Mouse (Mus musculus): ENCODE results near the gene Igfbp5. TPM values are rescaled to one million over a fixed set of nuclear protein-coding genes. Genes with fewer than 3 reads are reported as not detected.

Gene Igfbp5
- 100 to 1,000 TPM; 161 to 274 TPM for total RNA-seq (2021)
- long read RNA-seq, experiment 1, full-length matches to known transcripts = 8 of 72 reads
- long read RNA-seq, experiment 1, partial matches to known transcripts = 0 of 72 reads
- long read RNA-seq, experiment 1, other reads (novel, unspliced or antisense) = 64 of 72 reads
- long read RNA-seq, experiment 2, full-length matches to known transcripts = 14 of 94 reads
- long read RNA-seq, experiment 2, partial matches to known transcripts = 1 of 94 reads
- long read RNA-seq, experiment 2, other reads (novel, unspliced or antisense) = 79 of 94 reads

GRCm38 (mm10) chr1:72874287-72875211 lies at the start of gene Igfbp5:
Igfbp5 (minus strand) TSS chr1:72874884.
- DNase-seq = peak; percentile 84

GRCm38 (mm10) chr1:72914815-72915214 lies 40.1 kb upstream of the Igfbp5 start:
- peak; percentile 14 for DNase-seq

GRCm38 (mm10) chr1:72913073-72913472 lies 38.4 kb upstream of the Igfbp5 start:
- DNase-seq = no peak

GRCm38 (mm10) chr1:72895821-72896220 lies 21.1 kb upstream of the Igfbp5 start:
- DNase-seq = no peak

DNA sequence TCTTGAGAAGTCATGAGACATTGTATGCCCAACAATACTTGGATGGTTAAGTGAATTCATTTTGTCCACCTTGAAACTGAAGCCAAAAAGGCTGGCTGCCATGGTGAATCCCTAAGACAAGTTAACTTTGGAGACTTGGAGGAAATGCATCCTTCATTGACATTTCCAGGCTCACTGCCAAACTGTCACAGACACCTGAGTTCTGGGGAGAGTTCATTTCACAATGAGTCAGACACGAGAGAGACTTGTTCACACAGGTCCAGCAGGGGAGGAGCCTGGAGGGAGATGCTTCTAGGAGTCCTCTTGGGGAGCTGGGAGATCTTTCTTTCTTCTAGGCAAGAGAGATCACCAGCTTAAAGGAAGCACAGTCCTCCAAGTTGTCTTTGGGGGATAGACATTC lies 13.2 kb upstream of the Igfbp5 start:
- DNase-seq = no peak

GRCm38 (mm10) chr1:72885819-72886169 lies 11.1 kb upstream of the Igfbp5 start:
- DNase-seq = peak; percentile 78

GRCm38 (mm10) chr1:72885111-72885818 lies 10.6 kb upstream of the Igfbp5 start:
- no peak for DNase-seq

GRCm38 (mm10) chr1:72879319-72879634 lies 4.6 kb upstream of the Igfbp5 start:
- no peak for DNase-seq

DNA sequence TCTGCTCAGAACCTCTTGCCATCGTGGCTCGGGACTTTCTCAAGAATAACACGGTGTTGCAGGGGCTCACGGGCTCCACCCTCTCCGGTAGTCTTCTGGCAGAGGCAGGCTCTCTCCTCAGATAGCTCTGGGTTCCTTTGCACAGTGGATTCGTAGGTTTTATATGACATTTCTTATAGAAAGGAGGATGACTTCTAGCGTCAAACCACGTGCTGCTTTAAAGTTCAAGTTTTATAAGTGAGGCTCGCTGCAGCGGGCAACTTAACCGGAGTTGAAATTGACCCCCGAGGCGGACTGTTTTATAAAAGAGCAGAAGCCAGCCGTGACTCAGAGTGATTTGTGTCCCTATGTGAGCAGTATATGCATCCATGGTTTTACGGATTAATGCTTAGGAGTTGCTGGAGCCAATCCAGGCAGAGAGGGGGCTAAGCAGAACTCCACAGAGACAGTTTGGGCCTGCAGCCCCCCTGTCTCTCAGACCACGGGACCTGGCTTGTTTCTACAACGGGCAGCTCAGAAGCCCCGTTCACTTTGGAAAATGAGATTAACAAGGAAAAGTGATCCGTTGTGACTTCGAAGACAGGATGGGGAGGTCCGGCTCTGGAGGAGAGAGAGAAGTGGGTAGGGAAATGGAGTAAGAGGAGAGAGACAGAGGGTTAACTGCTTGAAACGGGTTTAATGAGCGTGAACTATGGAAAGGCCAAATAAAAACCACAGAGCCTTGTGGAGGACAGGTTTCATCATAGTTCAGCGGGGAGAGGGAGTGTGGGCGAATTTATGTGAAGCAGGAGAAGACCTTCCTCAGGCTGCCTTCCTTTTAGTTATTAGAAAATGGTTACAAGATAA lies 4.0 kb upstream of the Igfbp5 start:
- DNase-seq = no peak

- peak; percentile 48 for DNase-seq
Observed at GRCm38 (mm10) chr1:72877892-72878291, 3.2 kb upstream of the Igfbp5 start.

- DNase-seq = no peak
Observed at GRCm38 (mm10) chr1:72876111-72876510, 1.4 kb upstream of the Igfbp5 start.

DNA sequence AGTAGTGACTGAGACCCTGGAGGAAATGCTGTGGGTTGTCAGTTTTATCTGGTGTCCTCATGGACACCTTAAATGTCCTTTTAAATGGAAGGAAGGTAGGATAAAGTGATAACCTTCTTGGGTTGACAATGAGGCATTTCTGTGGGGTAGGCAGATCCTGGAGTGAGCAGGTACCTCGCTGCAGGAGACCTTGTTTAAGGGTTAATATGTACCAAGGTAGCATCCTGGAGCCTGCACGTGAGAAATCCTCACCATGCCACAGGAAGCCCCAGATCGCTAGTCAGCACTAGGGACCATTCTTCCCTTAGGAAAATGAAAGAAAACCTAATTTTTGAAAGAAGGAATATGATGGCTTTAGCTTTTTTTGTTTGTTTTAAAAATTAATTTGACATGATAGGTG lies 1.0 kb upstream of the Igfbp5 start:
- DNase-seq = no peak

DNA sequence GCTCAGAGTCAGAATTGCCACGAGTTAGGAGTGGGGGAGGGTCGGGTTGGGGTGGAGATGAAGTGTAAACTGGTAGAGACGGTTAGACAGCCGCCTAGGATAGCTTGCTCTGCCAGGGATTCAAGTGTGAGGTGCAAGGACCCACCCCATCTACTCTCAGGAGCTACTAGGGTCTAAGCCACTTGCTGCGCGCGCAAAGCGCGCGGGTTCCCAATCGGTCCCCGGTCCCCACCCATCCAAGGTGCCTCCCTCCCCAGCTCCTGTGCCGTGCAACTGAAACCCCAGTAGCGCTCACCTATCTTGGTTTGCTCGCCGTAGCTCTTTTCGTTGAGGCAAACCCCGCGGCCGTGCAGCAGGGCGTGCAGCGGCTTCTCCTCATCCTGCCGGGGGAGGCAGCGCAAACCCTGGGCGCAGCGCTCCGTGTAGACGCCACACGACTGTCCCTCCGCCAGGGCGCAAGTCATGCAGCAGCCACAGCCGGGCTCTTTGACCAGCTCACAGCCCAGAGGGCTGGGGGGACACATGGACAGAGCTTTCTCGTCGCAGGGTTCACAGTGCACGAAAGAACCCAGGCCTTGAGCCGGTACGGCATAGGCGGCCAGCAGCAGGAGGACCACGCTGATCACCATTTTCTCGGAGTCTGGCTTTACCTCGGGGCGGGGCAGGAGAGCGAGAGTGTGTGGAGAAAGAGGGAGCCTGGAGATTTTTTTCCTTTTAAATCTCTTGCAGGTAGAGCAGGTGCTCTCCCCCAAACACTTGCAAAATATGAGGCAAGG lies 985 bp downstream of the Igfbp5 start:
- DNase-seq = peak; percentile 35

DNA sequence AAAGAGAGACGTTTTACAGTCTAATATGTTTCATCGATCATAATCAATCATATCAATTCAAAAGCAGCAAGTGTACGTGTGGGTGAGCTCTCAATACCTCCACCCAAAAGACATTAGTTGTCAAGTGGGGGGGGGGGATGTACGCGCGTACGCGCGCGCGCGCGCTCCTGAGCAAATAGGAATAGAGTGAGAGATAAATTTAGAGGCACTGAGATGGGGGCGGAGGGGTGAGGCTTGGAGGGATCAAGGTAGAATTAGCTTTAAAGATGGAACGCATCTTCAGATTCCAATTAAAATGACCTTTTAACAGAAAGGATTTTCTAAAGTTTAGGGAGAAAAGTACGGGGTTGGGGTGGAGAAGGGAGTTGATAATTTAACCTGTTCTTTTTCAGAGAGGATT lies 1.6 kb downstream of the Igfbp5 start:
- no peak for DNase-seq

DNA sequence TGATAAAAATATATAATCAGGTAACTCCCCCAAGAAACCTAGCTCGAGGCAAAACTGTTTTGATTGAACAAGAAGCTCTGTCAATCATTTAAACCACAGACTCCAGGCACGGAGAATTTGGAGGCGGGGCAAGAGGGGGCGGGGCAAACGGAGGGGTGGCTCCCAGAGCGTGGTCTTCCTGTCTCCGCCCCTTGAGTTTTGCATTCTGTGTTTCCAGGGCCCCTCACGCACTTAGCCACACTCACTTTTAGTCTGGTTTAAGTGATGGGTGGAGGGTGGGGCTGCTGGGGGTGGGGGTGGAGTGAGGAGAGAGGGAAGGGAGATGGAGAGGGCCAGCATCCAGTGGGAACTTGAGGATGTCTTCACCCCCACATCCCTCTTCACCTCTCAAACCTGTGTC lies 2.2 kb downstream of the Igfbp5 start:
- peak; percentile 81 for DNase-seq

DNA sequence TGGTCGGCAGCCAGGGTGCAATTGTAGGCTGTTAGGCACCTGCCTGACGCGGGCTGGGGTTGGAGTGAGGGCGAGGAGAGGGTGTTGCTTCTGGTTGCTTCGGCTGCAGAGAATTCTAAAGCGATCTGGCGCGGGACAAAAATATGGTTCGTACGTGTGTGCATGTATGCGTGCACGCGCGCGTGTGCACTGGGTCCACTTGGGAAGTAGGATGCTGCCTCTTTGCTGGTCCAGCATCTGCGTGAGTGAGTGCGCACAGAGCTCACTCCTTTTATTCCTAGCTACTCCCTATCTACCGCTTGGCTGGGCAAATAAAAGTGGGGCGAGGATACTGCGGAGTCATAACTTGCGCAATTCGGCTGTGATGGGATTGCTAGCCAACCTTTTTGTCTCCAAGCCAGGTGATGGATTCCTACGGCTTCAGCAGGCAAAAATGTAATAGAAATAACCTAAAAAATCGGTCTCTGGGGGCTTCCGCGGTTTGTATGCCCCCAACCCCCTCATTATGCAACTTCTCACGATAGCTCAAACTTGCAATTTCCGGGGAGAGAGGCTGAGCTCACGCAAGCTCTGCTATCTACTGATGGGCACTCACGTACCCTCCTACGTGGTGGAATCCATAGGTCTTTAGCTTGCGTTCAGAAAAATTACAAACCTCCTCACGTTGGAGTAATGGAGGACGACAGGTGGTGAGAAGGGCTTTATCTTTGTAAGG lies 2.8 kb downstream of the Igfbp5 start:
- no peak for DNase-seq

DNA sequence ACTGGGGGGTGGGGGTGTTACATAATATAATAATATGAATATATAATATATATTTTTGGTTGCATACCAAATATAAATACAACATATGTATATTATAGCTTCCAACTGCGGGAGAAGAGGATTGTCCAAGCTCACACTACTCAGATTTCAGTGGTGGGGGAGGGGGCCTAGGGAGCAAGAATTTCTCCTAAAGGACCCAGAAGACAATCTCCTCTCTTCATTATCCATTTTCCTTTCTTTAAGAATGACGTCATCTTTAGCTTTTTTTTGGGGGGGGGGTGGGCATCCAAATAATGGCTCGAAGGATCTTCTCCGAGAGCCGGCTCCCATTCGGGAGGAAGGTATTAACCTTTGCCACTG lies 3.4 kb downstream of the Igfbp5 start:
- DNase-seq = no peak

GRCm38 (mm10) chr1:72870615-72871336 lies 3.9 kb downstream of the Igfbp5 start:
- DNase-seq = peak; percentile 85

DNA sequence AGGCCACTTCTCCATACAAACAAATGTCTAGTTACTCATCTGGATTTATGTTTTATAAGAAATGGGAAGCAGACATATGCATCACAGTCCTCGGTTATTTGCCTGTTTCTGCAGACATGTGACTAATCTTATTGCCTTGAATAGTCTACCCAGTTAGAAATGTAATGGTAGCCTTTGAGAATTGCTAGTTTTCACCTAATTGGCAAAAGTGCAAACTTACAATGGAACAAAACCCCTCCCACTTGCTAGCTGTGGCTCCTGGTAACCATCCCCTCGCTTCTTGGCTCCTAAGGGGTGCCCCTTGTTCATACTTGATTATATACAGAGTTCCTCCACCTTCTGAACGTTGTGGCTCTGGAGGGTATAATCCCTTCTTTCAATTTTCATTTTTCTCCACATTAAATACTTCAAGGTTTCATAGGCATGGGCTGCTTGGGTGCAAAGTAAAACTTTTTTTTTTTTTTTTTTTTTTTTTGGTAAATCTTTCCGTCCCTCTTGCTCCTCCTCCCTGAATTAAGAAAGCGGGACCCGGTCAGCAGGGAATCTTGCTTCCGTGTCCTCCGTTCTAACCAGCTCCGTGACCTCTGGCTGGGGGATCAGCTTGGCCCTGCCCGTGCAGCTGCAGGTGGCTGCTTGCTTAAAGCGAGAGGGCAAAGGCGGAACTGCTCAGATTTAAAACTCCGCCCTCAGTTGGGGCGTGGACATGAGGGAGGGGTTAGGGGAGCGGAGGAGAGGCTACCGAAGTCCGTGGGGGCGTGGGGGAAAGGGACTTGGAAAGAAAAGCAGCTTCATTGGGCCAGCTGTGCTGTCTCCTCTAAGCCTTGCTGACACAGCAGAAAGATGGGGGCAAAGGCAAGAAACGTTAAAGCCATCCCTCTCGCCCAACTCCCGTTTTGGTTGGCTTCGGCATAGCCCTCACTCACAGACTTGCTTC lies 4.7 kb downstream of the Igfbp5 start:
- peak; percentile 77 for DNase-seq
